Mouse (Mus musculus) neural tube, embryonic 15.5 days (tissue): Measurements from ENCODE around the gene Lin7b. TPM values are rescaled to one million over a fixed set of nuclear protein-coding genes. Genes with fewer than 3 reads are reported as not detected.
"Not testable (repeated sequence)": the region's sequence is repeated elsewhere in the genome, so short reads cannot be mapped to it uniquely, and the experiment has no call there.

Source experiments
- ATAC-seq: fragments of 200-750 bp; cut with Nextera tagmentation; 2 replicates; pipeline ENCODE4 v1.8.0; 2017; ENCODE audit warnings: mild to moderate bottlenecking, moderate TSS enrichment, moderate library complexity; ENCODE audit not compliant: low FRiP score
- H3K27ac ChIP-seq: fragments of 300-500 bp; sonication (generic); replicated peaks from 2 replicates; pipeline ENCODE4 v1.5.1; 2015; ENCODE audit warnings: mild to moderate bottlenecking, inconsistent platforms
- H3K27me3 ChIP-seq: fragments of 300-500 bp; sonication (generic); replicated peaks from 2 replicates; pipeline ENCODE4 v1.6.1; 2015; ENCODE audit warnings: inconsistent platforms
- H3K36me3 ChIP-seq: fragments of 300-500 bp; sonication (generic); 2 replicates; pipeline ENCODE4 v1.6.1; 2015; ENCODE audit warnings: inconsistent platforms
- H3K4me1 ChIP-seq: fragments of 300-500 bp; sonication (generic); 2 replicates; pipeline ENCODE4 v1.6.1; 2015; ENCODE audit warnings: inconsistent platforms
- H3K4me2 ChIP-seq: fragments of 300-500 bp; sonication (generic); 2 replicates; pipeline ENCODE4 v1.6.1; 2015; ENCODE audit warnings: inconsistent platforms, mild to moderate bottlenecking, moderate library complexity
- H3K4me3 ChIP-seq: fragments of 300-500 bp; sonication (generic); replicated peaks from 2 replicates; pipeline ENCODE4 v1.5.1; 2015; ENCODE audit warnings: mild to moderate bottlenecking, inconsistent platforms
- H3K9ac ChIP-seq: fragments of 300-500 bp; sonication (generic); replicated peaks from 2 replicates; pipeline ENCODE4 v1.6.1; 2015; ENCODE audit warnings: mild to moderate bottlenecking, inconsistent platforms
- H3K9me3 ChIP-seq: fragments of 300-500 bp; sonication (generic); replicated peaks from 2 replicates; pipeline ENCODE4 v1.6.1; 2016; ENCODE audit warnings: inconsistent platforms
- WGBS: fragments of 180-500 bp; shearing (Covaris S2); methylation state at CpG from one replicate; pipeline ENCODE4 v1.1.7; 2015; ENCODE audit warnings: mixed read lengths; 5-methylcytosine and 5-hydroxymethylcytosine counted together
- polyA plus RNA-seq: library from polyadenylated mRNA; unstranded; fragments of >200 nt; fragmentation: Nextera tagmentation; extraction: Ambion mirVana; gene quantifications from 2 replicates; pipeline ENCODE4 v1.2.1, GENCODE M21; 2015

Gene Lin7b
- polyA plus RNA-seq, 1 experiment from 2014 or later = 58.3 TPM

GRCm38 (mm10) chr7:45407836-45408235 lies 37.5 kb upstream of the Lin7b start:
- Histone ChIP-seq H3K36me3 (no peaks in the 10 kb centered on the region), H3K27ac (no peak overlapping the region), H3K4me2 (no peak overlapping the region), H3K9me3 (no peaks in the 10 kb centered on the region), H3K4me3 (no peak overlapping the region), H3K9ac (no peak overlapping the region), H3K4me1 (peaks cover 18% of the 10 kb centered on the region), H3K27me3 (peaks cover 79% of the 10 kb centered on the region)
- no peak for ATAC-seq
- WGBS = 80% methylated on average over 10 of the region's 10 CpGs

GRCm38 (mm10) chr7:45406157-45407156 lies 36.1 kb upstream of the Lin7b start:
- Histone ChIP-seq H3K4me2 (peak overlapping the region; percentile 58), H3K4me1 (peaks cover 18% of the 10 kb centered on the region), H3K9me3 (no peaks in the 10 kb centered on the region), H3K9ac (0 out of 2 replicates have a peak overlapping the region, but pooled peaks have one; percentile 10), H3K27me3 (peaks cover 67% of the 10 kb centered on the region), H3K27ac (no peak overlapping the region), H3K4me3 (peak overlapping the region; percentile 37), H3K36me3 (no peaks in the 10 kb centered on the region)
- WGBS = 2% methylated on average over 114 of the region's 114 CpGs
- no peak for ATAC-seq

DNA sequence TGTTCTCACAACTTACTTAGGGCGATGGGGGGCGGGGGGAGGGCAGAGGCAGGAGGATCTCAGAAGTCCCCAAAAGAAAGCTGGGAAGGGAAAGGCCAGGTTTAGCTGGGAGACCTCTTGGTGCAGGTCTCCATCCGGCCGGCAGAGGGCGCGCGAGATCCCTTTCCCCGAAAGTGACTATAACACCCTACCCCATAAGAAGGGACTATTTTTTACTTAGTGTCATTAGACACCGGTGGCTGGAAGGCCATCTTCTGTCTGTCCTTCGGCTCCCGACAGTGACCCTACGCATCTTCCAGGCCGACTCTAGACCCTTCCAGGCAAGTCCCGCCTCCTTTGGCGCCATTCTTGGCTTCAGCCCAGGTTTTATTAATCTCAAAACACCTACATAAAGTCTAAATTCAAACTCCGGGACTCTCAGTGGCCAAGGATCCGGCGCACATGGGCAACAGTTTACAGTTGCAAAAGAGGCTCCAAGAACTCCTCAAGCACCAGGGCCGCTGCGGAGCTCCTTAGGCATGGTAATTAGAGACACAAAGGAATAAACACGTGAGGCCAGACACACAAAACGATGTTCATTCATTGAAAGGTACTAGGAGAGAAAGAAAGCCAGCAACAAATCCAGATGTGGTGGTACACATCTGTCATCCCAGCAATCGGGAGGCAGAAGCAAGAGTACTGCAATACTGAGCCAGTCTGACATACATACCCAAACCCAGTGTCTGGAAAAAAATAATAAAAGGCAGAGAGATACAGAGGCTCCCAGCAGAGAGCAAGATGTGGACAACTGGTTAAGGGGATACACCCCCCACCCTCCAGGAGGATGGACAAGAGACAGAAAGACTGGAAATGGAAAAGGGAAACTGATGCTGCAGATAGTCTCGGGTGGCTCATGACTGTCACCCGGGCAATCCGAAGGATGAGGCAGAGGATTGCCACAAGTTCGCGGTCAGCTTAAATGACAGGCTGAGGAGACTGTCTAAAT lies 35.0 kb upstream of the Lin7b start, which contains the start of gene Kcna7:
Gene Kcna7, plus strand, starts transcription at position 563 of the 985 bp plus-strand sequence.
- Histone ChIP-seq H3K27me3 (peaks cover 56% of the 10 kb centered on the region), H3K4me3 (peak within 1 kb of the TSS; percentile 37), H3K9me3 (no peaks in the 10 kb centered on the region), H3K36me3 (no peaks in the 10 kb centered on the region), H3K4me1 (peaks cover 18% of the 10 kb centered on the region), H3K9ac (0 out of 2 replicates have a peak within 1 kb of the TSS, but pooled peaks have one; percentile 10), H3K27ac (no peak within 1 kb of the TSS), H3K4me2 (peak within 1 kb of the TSS; percentile 58)
- ATAC-seq = no peak
- WGBS = 11% methylated on average over 28 of the region's 28 CpGs

DNA sequence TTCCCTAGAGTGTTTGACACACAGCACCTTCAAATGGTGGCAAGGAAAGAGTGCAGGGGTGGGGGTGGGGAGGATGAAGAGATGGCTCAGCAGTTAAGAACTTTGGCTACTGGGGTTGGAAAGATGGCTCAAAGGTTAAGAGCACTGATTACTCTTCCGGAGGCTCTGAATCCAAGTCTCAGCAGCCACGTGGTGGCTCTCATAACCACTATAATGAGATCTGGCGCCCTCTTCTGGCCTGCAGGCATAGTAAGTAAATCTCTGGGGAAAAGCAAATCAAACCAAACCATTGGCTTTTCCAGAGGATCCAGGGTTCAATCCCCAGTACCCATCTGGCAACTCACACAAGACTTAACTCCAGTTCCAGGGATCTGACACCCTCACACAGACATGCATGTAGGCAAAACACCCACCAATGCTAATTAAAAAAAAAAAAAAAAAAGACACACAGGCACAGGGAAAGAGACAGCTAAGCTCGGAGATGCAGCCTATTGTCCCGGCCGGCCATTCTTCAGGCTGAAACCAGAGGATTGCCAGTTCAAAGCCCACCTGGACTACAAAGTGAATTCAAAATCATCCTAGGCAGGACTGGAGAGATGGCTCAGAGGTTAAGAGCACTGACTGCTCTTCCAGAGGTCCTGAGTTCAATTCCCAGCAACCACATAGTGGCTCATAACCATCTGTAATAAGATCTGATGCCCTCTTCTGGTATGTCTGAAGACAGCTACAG lies 33.3 kb upstream of the Lin7b start:
- no peak for ATAC-seq
- no peaks in the 10 kb centered on the region for H3K36me3 ChIP-seq
- WGBS = 50% methylated on average over 6 of the region's 6 CpGs
- no peak overlapping the region for H3K4me3 ChIP-seq
- no peak overlapping the region for H3K4me2 ChIP-seq
- no peaks in the 10 kb centered on the region for H3K9me3 ChIP-seq
- peaks cover 39% of the 10 kb centered on the region for H3K27me3 ChIP-seq
- no peak overlapping the region for H3K27ac ChIP-seq
- H3K4me1 ChIP-seq = peaks cover 18% of the 10 kb centered on the region
- H3K9ac ChIP-seq = no peak overlapping the region

DNA sequence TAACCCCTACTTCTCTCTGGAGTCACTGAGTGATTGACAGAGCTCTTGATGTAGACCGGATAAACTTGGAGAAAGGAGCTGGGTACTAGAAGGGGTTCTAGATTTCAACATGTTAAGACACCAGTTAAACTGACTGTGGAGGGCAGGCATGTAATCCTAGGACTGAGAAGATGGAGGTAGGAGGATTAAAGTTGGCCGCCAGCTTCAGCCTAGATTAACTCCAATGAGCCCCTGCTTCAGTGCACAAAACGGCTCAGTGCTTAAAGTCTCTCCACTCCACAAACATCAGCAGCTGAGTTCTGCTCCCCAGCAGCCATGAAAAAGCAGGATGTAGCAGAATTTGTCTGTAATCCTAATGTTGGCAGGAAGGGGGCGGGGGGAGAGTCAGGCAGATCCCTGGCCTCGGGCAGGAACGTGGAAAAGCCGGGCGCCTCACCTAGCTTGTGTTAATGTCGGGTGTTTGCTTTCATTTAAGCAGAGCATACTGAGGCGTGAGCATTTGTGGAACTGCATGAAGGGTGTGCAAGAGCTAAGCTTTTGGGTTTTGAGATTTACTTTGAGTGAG lies 31.2 kb upstream of the Lin7b start:
- 76% methylated on average over 10 of the region's 10 CpGs for WGBS
- H3K36me3 ChIP-seq = no peaks in the 10 kb centered on the region

GRCm38 (mm10) chr7:45396787-45397186 lies 26.4 kb upstream of the Lin7b start:
- Histone ChIP-seq H3K9ac (no peak overlapping the region), H3K27ac (no peak overlapping the region), H3K4me1 (peaks cover 28% of the 10 kb centered on the region), H3K9me3 (no peaks in the 10 kb centered on the region), H3K36me3 (peaks cover 5% of the 10 kb centered on the region), H3K4me2 (no peak overlapping the region), H3K4me3 (no peak overlapping the region), H3K27me3 (no peaks in the 10 kb centered on the region)
- ATAC-seq = no peak
- 73% methylated on average over 2 of the region's 2 CpGs for WGBS

More for the DNA sequence above, 31.2 kb upstream of the Lin7b start:
- no peak overlapping the region for H3K9ac ChIP-seq
- H3K4me3 ChIP-seq = no peak overlapping the region
- H3K9me3 ChIP-seq = no peaks in the 10 kb centered on the region
- H3K4me1 ChIP-seq = peaks cover 15% of the 10 kb centered on the region
- no peak for ATAC-seq
- peaks cover 19% of the 10 kb centered on the region for H3K27me3 ChIP-seq
- H3K27ac ChIP-seq = no peak overlapping the region
- H3K4me2 ChIP-seq = no peak overlapping the region

DNA sequence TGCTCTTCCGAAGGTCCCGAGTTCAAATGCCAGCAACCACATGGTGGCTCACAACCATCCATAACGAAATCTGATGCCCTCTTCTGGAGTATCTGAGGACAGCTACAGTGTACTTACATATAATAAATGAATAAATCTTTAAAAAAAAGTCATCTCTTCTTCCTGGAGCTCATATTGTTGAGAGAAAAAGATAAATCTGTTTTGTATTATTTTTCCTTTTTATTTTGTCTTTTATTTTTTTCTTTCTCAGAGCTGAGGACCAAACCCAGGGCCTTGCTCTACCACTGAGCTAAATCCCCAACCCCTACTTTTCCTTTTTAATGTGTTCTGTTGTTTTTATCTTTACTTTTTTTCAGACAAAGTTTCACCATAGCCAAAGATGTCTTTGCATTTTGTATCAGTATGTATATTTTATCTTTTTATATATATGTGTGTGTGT lies 26.0 kb upstream of the Lin7b start:
- ATAC-seq = peak; percentile 46
- not testable (repeated sequence) for H3K36me3 ChIP-seq, H3K9me3 ChIP-seq, H3K27me3 ChIP-seq
- peak overlapping the region; percentile 49 for H3K9ac ChIP-seq
- peak overlapping the region; percentile 68 for H3K4me2 ChIP-seq
- H3K4me3 ChIP-seq = peak overlapping the region; percentile 63
- WGBS = 3% methylated on average over 3 of the region's 3 CpGs
- H3K27ac ChIP-seq = peak overlapping the region; percentile 95
- peaks cover 28% of the 10 kb centered on the region for H3K4me1 ChIP-seq

GRCm38 (mm10) chr7:45395578-45396336 lies 25.4 kb upstream of the Lin7b start, which contains the start of gene Snrnp70:
Gene Snrnp70 (minus strand): TSS chr7:45395742.
- no peaks in the 10 kb centered on the region for H3K27me3 ChIP-seq
- H3K9me3 ChIP-seq = no peaks in the 10 kb centered on the region
- peak within 1 kb of the TSS; percentile 70 for H3K4me2 ChIP-seq
- peaks cover 13% of the 10 kb centered on the region for H3K36me3 ChIP-seq
- peak within 1 kb of the TSS; percentile 78 for H3K9ac ChIP-seq
- peak; percentile 97 for ATAC-seq
- H3K4me3 ChIP-seq = peak within 1 kb of the TSS; percentile 63
- H3K27ac ChIP-seq = peak within 1 kb of the TSS; percentile 95
- peaks cover 28% of the 10 kb centered on the region for H3K4me1 ChIP-seq
- WGBS = under 1% methylated on average over 60 of the region's 60 CpGs

DNA sequence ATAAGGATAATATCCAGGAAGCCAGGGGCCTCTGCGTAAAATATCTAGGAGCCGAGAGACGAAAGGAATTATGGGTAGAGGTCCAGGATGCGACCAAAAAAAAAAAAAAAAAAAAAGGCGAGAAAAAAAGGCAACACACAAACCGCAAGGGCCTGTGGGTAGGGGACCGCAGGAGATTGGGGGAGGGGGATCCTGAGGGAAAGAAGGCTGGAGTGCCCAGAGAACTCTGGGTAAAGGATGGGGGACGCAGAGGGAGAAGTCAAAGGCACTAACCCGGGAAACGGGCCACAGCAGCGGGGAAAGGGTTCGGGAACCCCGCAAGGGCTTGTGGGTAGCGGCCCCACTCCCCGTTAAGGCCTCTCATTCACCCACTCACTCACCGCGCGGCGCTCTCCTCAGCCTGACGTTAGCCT lies 24.8 kb upstream of the Lin7b start:
- H3K4me3 ChIP-seq = peak overlapping the region; percentile 63
- H3K9me3 ChIP-seq = no peaks in the 10 kb centered on the region
- under 1% methylated on average over 15 of the region's 20 CpGs for WGBS
- peak overlapping the region; percentile 70 for H3K4me2 ChIP-seq
- H3K36me3 ChIP-seq = peaks cover 20% of the 10 kb centered on the region
- H3K4me1 ChIP-seq = peaks cover 28% of the 10 kb centered on the region
- H3K27me3 ChIP-seq = no peaks in the 10 kb centered on the region
- peak overlapping the region; percentile 78 for H3K9ac ChIP-seq
- ATAC-seq = peak; percentile 80
- peak overlapping the region; percentile 95 for H3K27ac ChIP-seq

- Histone ChIP-seq H3K4me1 (0 out of 2 replicates have a peak, but pooled peaks cover 3% of the 10 kb centered on the region), H3K27ac (no peak overlapping the region), H3K27me3 (no peaks in the 10 kb centered on the region), H3K9ac (no peak overlapping the region), H3K36me3 (peaks cover 97% of the 10 kb centered on the region), H3K9me3 (no peaks in the 10 kb centered on the region), H3K4me3 (no peak overlapping the region), H3K4me2 (no peak overlapping the region)
- no peak for ATAC-seq
- WGBS = 93% methylated on average over 3 of the region's 3 CpGs
These were observed 15.7 kb upstream of the Lin7b start for GRCm38 (mm10) chr7:45386077-45386476.
